Mouse (Mus musculus) embryo, embryonic 11.5 days (tissue): Measurements from ENCODE around the gene Ltbp4.

Source experiments
- DNase-seq: peaks from one replicate; pipeline ENCODE4 v3.0.0-alpha.2; 2012; ENCODE audit warnings: low read depth, low spot score

Gene Ltbp4

GRCm38 (mm10) chr7:27258205-27258899, 79.1 kb downstream of the Ltbp4 start, which contains the start of gene Numbl:
Gene Numbl, plus strand, starts transcription at chr7:27258433.
- DNase-seq = peak; percentile 94

- DNase-seq = no peak
Measured at GRCm38 (mm10) chr7:27257852-27258204, 79.7 kb downstream of the Ltbp4 start.

GRCm38 (mm10) chr7:27257046-27257851, 80.2 kb downstream of the Ltbp4 start:
- no peak for DNase-seq

- DNase-seq = no peak
Measured at GRCm38 (mm10) chr7:27255721-27256120, 81.8 kb downstream of the Ltbp4 start.
